Mouse (Mus musculus) MN1 (cell line): ENCODE results near the gene Arhgef10l.

Source experiments
- DNase-seq: peaks from one replicate; pipeline ENCODE4 v3.0.0-alpha.2; 2016; ENCODE audit warnings: low spot score

Gene Arhgef10l

GRCm38 (mm10) chr4:140694551-140695060, 28.8 kb upstream of the Arhgef10l start:
- DNase-seq: no peak

- no peak for DNase-seq
Measured at GRCm38 (mm10) chr4:140693513-140693912, 27.7 kb upstream of the Arhgef10l start.

- DNase-seq: no peak
Measured at GRCm38 (mm10) chr4:140691481-140691880, 25.7 kb upstream of the Arhgef10l start.

GRCm38 (mm10) chr4:140689873-140690655, 24.3 kb upstream of the Arhgef10l start:
- no peak for DNase-seq

GRCm38 (mm10) chr4:140688826-140689425, 23.1 kb upstream of the Arhgef10l start:
- no peak for DNase-seq

- DNase-seq: peak; percentile 54
Measured at GRCm38 (mm10) chr4:140688044-140688825, 22.4 kb upstream of the Arhgef10l start.

GRCm38 (mm10) chr4:140684881-140685303, 19.1 kb upstream of the Arhgef10l start:
- no peak for DNase-seq

- DNase-seq: peak; percentile 89
Measured at GRCm38 (mm10) chr4:140684141-140684871, 18.5 kb upstream of the Arhgef10l start.

- DNase-seq: peak; percentile 56
Measured at GRCm38 (mm10) chr4:140683608-140684007, 17.8 kb upstream of the Arhgef10l start.

- DNase-seq: no peak
Measured at GRCm38 (mm10) chr4:140680731-140681397, 15.1 kb upstream of the Arhgef10l start.

- DNase-seq: peak; percentile 86
Measured at GRCm38 (mm10) chr4:140679723-140680380, 14.0 kb upstream of the Arhgef10l start.

GRCm38 (mm10) chr4:140679038-140679437, 13.2 kb upstream of the Arhgef10l start:
- peak; percentile 80 for DNase-seq

- DNase-seq: peak; percentile 88
Measured at GRCm38 (mm10) chr4:140674345-140674926, 8.6 kb upstream of the Arhgef10l start.

- DNase-seq: no peak
Measured at GRCm38 (mm10) chr4:140673527-140674264, 7.9 kb upstream of the Arhgef10l start.

- no peak for DNase-seq
Measured at GRCm38 (mm10) chr4:140667802-140668201, 2.0 kb upstream of the Arhgef10l start.

GRCm38 (mm10) chr4:140665053-140665452, 759 bp downstream of the Arhgef10l start:
- DNase-seq: no peak

GRCm38 (mm10) chr4:140662882-140663585, 2.8 kb downstream of the Arhgef10l start:
- peak; percentile 59 for DNase-seq

- DNase-seq: no peak
Measured at GRCm38 (mm10) chr4:140662453-140662852, 3.4 kb downstream of the Arhgef10l start.
